Mouse (Mus musculus): Measurements from ENCODE around the gene Cntn3. TPM values are rescaled to one million over a fixed set of nuclear protein-coding genes. Genes with fewer than 3 reads are reported as not detected.

Gene Cntn3
- polyA plus RNA-seq, 1 experiment from 2014 or later = 4.6 TPM

DNA sequence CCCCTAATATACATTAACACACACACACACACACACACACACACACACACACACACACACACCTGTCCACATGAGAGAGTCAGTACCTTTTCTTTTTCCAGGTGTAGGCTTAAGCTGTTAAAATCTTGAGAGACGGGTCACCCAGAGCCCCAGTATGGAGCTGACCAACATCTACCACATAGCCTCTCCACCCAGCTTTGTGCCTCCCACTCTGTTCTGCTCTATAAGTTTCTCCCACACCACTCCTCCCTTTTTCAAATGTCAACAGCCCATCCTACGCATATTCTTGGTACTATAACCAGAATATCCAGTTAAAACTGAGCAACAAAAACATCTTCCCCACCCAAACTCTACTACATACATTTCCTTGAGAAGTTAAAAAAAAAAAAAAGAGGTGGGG lies 49.9 kb downstream of the Cntn3 start:
- no peak for ATAC-seq (ENCODE audit: insufficient number of reproducible peaks, insufficient read depth, low FRiP score, low read depth)
- Histone ChIP-seq H3K4me2 (replicated peaks; ENCODE audit: low read depth, low read length) (no peak overlapping the region), H3K4me1 (ENCODE audit: control insufficient read depth, insufficient read depth, low read length) (no peaks in the 10 kb centered on the region), H3K36me3 (ENCODE audit: control insufficient read depth, insufficient read depth, low read length) (no peaks in the 10 kb centered on the region), H3K27ac (ENCODE audit: low read length) (no peak overlapping the region), H3K9me3 (ENCODE audit: control insufficient read depth, low read depth, low read length) (no peaks in the 10 kb centered on the region), H3K27me3 (ENCODE audit: control insufficient read depth, insufficient read depth, low read length) (no peaks in the 10 kb centered on the region), H3K4me3 (ENCODE audit: low read depth, low read length) (no peak overlapping the region), H3K9ac (replicated peaks; ENCODE audit: low read depth, low read length) (no peak overlapping the region)
- 49% methylated on average over 2 of the region's 2 CpGs for WGBS

DNA sequence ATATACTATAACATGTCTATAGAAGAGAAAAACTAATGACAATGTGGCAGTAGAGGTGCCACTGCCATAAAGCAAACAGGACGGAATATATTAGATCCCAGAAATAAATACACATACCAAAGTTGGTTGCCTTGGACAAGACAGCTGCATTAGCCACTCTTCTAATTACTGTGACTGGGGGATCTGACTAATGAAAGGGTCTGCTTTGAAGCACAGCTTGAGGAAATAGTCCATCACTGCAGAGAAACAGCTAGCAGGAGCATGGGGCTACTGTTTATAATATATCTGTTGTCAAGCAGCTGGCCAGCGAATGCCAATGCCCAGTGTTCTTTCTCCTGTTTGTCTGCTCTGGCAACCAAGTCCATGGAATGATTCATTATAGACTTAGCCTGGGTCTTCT lies 51.9 kb downstream of the Cntn3 start:
- ATAC-seq (ENCODE audit: insufficient number of reproducible peaks, insufficient read depth, low FRiP score, low read depth) = no peak
- WGBS = 46% methylated on average over 2 of the region's 2 CpGs
- H3K36me3 ChIP-seq (ENCODE audit: control insufficient read depth, insufficient read depth, low read length) = no peaks in the 10 kb centered on the region
- no peak overlapping the region for H3K9ac ChIP-seq (replicated peaks; ENCODE audit: low read depth, low read length)
- H3K4me2 ChIP-seq (replicated peaks; ENCODE audit: low read depth, low read length) = no peak overlapping the region
- no peak overlapping the region for H3K27ac ChIP-seq (ENCODE audit: low read length)
- no peaks in the 10 kb centered on the region for H3K4me1 ChIP-seq (ENCODE audit: control insufficient read depth, insufficient read depth, low read length)
- no peaks in the 10 kb centered on the region for H3K9me3 ChIP-seq (ENCODE audit: control insufficient read depth, low read depth, low read length)
- H3K27me3 ChIP-seq (ENCODE audit: control insufficient read depth, insufficient read depth, low read length) = no peaks in the 10 kb centered on the region
- H3K4me3 ChIP-seq (ENCODE audit: low read depth, low read length) = no peak overlapping the region

DNA sequence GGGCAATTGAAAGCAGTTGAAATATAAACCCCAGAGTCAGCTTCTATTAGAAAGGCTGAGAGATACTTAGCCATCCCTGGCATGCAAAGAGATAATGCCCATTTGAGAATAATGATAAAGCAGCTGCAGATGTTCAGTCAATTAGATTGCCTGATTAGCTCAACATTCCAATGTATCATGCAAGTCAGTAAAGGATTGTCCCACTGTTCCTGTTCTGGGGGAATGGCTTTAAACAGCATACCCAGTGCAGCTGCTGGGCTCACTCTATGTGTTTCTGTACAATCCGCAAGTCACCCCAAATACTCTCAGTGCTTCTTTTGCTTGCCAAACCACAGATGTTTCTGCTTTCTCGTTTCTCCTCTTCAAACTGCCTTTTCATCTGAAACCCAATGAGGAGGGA lies 57.7 kb downstream of the Cntn3 start:
- no peak overlapping the region for H3K4me3 ChIP-seq (ENCODE audit: low read depth, low read length)
- H3K4me2 ChIP-seq (replicated peaks; ENCODE audit: low read depth, low read length) = no peak overlapping the region
- no peaks in the 10 kb centered on the region for H3K9me3 ChIP-seq (ENCODE audit: control insufficient read depth, low read depth, low read length)
- H3K36me3 ChIP-seq (ENCODE audit: control insufficient read depth, insufficient read depth, low read length) = no peaks in the 10 kb centered on the region
- no peak for ATAC-seq (ENCODE audit: insufficient number of reproducible peaks, insufficient read depth, low FRiP score, low read depth)
- H3K27me3 ChIP-seq (ENCODE audit: control insufficient read depth, insufficient read depth, low read length) = no peaks in the 10 kb centered on the region
- H3K4me1 ChIP-seq (ENCODE audit: control insufficient read depth, insufficient read depth, low read length) = no peaks in the 10 kb centered on the region
- no peak overlapping the region for H3K27ac ChIP-seq (ENCODE audit: low read length)
- no peak overlapping the region for H3K9ac ChIP-seq (replicated peaks; ENCODE audit: low read depth, low read length)
- WGBS = 84% methylated on average over 2 of the region's 2 CpGs

DNA sequence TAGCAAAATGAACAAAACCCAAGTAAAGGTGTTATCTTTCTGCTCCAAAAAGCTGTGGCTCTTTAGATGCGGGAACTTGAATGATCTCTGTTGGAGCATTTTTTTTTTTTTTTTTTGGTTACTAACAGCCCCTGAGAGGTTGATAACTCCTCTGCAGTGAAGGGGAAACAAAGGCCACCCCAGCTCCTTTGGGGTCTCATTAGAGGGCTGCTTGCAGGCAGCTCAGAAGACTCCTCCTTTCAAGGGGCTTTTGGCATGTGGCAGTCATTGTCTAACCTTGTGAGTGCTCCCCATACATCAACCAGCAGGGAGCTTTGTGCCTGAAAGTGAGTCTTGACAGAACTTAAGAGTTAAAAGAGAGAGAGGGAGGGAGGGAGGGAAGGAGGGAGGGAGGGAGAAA lies 60.8 kb downstream of the Cntn3 start:
- Histone ChIP-seq H3K4me2 (replicated peaks; ENCODE audit: low read depth, low read length) (no peak overlapping the region), H3K4me1 (ENCODE audit: control insufficient read depth, insufficient read depth, low read length) (no peaks in the 10 kb centered on the region), H3K9ac (replicated peaks; ENCODE audit: low read depth, low read length) (no peak overlapping the region), H3K9me3 (ENCODE audit: control insufficient read depth, low read depth, low read length) (no peaks in the 10 kb centered on the region), H3K27ac (ENCODE audit: low read length) (no peak overlapping the region), H3K27me3 (ENCODE audit: control insufficient read depth, insufficient read depth, low read length) (no peaks in the 10 kb centered on the region), H3K36me3 (ENCODE audit: control insufficient read depth, insufficient read depth, low read length) (no peaks in the 10 kb centered on the region), H3K4me3 (ENCODE audit: low read depth, low read length) (no peak overlapping the region)
- WGBS = 73% methylated on average over 1 of the region's 1 CpGs
- no peak for ATAC-seq (ENCODE audit: insufficient number of reproducible peaks, insufficient read depth, low FRiP score, low read depth)

DNA sequence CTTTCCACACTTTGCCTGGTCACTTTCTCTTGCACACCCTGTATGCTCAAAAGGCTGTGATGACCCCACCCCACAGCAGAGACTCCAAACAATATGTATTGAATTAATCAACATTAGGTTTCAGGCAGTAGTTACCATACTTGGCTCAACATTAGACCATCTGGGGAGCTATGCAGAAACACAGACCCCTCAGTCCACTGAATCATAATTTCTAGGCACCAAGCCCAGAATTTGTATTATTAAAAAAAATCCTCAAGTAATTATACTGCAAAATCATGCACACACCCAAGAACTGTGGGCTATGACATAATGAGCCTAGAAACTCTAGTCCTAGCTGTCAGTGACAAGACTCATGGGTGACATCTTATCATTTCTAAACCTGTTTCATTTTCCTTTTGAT lies 87.4 kb downstream of the Cntn3 start:
- no peaks in the 10 kb centered on the region for H3K36me3 ChIP-seq (ENCODE audit: control insufficient read depth, insufficient read depth, low read length)
- no peak overlapping the region for H3K9ac ChIP-seq (replicated peaks; ENCODE audit: low read depth, low read length)
- no peaks in the 10 kb centered on the region for H3K9me3 ChIP-seq (ENCODE audit: control insufficient read depth, low read depth, low read length)
- peak; percentile 37; the same call in 1 of the 2 replicates for ATAC-seq (ENCODE audit: insufficient number of reproducible peaks, insufficient read depth, low FRiP score, low read depth)
- no peaks in the 10 kb centered on the region for H3K4me1 ChIP-seq (ENCODE audit: control insufficient read depth, insufficient read depth, low read length)
- no peak overlapping the region for H3K27ac ChIP-seq (ENCODE audit: low read length)
- H3K4me2 ChIP-seq (replicated peaks; ENCODE audit: low read depth, low read length) = no peak overlapping the region
- H3K4me3 ChIP-seq (ENCODE audit: low read depth, low read length) = no peak overlapping the region
- no peaks in the 10 kb centered on the region for H3K27me3 ChIP-seq (ENCODE audit: control insufficient read depth, insufficient read depth, low read length)

DNA sequence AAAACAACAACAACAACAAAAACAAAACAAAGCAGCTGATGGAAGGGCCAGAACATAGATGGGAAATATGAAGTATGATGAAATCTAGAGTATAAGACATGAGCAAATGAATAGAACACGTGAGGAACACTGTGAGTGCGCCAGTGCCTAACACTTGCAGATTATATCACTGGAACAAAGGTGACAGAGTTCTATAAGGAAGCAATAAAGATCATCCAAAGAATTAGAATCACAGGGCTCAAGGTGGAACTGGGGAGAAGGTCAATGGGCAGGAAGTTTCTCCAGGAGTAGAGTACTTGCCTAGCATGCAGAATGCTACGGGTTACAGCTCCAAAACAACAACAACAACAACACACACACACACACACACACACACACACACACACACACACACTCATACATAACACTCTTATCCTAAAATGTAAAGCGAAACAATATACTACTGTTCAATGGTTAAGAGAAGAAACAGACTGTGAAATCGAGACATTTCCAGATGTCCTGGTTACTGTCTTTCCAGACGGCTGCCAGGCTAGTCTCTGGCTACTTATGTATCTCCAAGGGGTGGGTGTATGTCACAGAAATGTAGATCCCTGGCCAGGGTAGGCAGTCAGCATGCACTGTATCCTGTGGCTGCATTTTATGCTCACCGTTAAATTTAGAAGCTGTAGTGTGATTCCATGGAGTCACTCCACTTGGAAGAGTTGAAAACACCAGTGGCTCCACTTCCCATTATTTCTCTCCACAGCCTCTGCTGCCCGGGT lies 94.4 kb downstream of the Cntn3 start:
- no peaks in the 10 kb centered on the region for H3K36me3 ChIP-seq (ENCODE audit: control insufficient read depth, insufficient read depth, low read length)
- H3K9ac ChIP-seq (replicated peaks; ENCODE audit: low read depth, low read length) = no peak overlapping the region
- H3K9me3 ChIP-seq (ENCODE audit: control insufficient read depth, low read depth, low read length) = no peaks in the 10 kb centered on the region
- no peak overlapping the region for H3K4me2 ChIP-seq (replicated peaks; ENCODE audit: low read depth, low read length)
- H3K4me3 ChIP-seq (ENCODE audit: low read depth, low read length) = no peak overlapping the region
- no peak for ATAC-seq (ENCODE audit: insufficient number of reproducible peaks, insufficient read depth, low FRiP score, low read depth)
- 66% methylated on average over 8 of the region's 8 CpGs for WGBS
- no peaks in the 10 kb centered on the region for H3K4me1 ChIP-seq (ENCODE audit: control insufficient read depth, insufficient read depth, low read length)
- H3K27me3 ChIP-seq (ENCODE audit: control insufficient read depth, insufficient read depth, low read length) = no peaks in the 10 kb centered on the region
- H3K27ac ChIP-seq (ENCODE audit: low read length) = no peak overlapping the region

DNA sequence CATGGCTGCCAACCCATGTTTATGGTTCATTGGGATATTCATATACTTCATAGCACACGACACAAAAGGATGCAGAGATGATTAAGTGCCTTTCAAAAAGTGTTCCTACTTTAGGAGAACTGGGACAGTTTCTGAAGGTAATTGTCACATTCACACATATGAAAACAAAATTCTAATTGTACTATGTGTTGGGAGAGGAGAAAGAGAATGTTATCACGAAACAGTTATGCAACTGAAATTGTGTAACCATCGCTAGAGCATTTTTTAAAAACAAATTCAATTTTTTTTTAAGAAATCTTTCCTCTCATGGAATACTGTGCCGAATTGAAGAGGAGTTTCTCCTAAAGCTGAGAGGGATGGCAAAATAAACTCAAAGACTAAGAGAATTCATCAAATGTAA lies 134.5 kb downstream of the Cntn3 start:
- Histone ChIP-seq H3K4me2 (replicated peaks; ENCODE audit: low read depth, low read length) (no peak overlapping the region), H3K36me3 (ENCODE audit: control insufficient read depth, insufficient read depth, low read length) (no peaks in the 10 kb centered on the region), H3K4me3 (ENCODE audit: low read depth, low read length) (no peak overlapping the region), H3K9ac (replicated peaks; ENCODE audit: low read depth, low read length) (no peak overlapping the region), H3K9me3 (ENCODE audit: control insufficient read depth, low read depth, low read length) (no peaks in the 10 kb centered on the region), H3K27me3 (ENCODE audit: control insufficient read depth, insufficient read depth, low read length) (no peaks in the 10 kb centered on the region), H3K4me1 (ENCODE audit: control insufficient read depth, insufficient read depth, low read length) (no peaks in the 10 kb centered on the region), H3K27ac (ENCODE audit: low read length) (no peak overlapping the region)
- ATAC-seq (ENCODE audit: insufficient number of reproducible peaks, insufficient read depth, low FRiP score, low read depth) = no peak
- WGBS = 83% methylated on average over 4 of the region's 4 CpGs

DNA sequence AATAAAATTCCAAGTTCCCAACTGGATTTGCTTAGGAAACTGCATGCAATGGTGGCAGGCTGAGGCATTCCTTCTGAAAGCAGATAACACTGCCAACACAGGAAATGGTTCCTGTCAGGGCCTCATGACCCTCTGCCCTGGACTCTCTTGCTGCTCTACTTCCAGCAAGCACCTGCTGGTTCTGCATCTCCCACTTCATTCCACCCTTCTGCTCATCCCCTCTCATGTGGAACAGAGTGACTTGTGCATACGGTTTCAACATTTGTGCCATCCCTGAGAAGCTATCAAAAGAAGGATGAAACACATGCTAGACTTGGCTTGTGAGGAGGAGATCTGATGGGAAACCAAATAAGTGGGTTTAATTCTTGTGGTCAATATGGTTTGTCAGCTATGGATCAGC lies 145.4 kb downstream of the Cntn3 start:
- H3K27ac ChIP-seq (ENCODE audit: low read length) = no peak overlapping the region
- no peaks in the 10 kb centered on the region for H3K4me1 ChIP-seq (ENCODE audit: control insufficient read depth, insufficient read depth, low read length)
- no peak overlapping the region for H3K4me2 ChIP-seq (replicated peaks; ENCODE audit: low read depth, low read length)
- no peak for ATAC-seq (ENCODE audit: insufficient number of reproducible peaks, insufficient read depth, low FRiP score, low read depth)
- WGBS = 62% methylated on average over 1 of the region's 1 CpGs
- no peaks in the 10 kb centered on the region for H3K27me3 ChIP-seq (ENCODE audit: control insufficient read depth, insufficient read depth, low read length)
- no peak overlapping the region for H3K9ac ChIP-seq (replicated peaks; ENCODE audit: low read depth, low read length)
- no peak overlapping the region for H3K4me3 ChIP-seq (ENCODE audit: low read depth, low read length)
- no peaks in the 10 kb centered on the region for H3K36me3 ChIP-seq (ENCODE audit: control insufficient read depth, insufficient read depth, low read length)
- H3K9me3 ChIP-seq (ENCODE audit: control insufficient read depth, low read depth, low read length) = no peaks in the 10 kb centered on the region

DNA sequence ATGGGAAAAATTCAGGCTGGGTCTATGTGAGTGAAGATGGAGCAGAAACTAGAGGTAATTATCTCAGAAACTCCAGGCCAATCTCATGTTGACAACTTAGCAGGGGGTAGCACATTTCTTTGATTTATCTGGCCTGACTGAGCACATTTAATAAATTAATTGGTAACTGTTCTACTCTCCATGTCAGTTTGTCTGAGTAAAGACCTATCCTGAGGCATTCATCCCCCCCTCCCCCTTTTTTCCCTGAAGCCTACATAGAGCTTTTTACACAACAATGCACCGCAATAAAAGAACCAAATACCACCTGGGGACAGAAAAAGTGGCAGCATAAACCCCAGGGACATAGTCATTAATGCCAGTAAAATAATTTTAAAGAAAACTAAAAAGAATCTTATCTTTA lies 151.1 kb downstream of the Cntn3 start:
- Histone ChIP-seq H3K27me3 (ENCODE audit: control insufficient read depth, insufficient read depth, low read length) (no peaks in the 10 kb centered on the region), H3K9ac (replicated peaks; ENCODE audit: low read depth, low read length) (no peak overlapping the region), H3K4me3 (ENCODE audit: low read depth, low read length) (no peak overlapping the region), H3K4me1 (ENCODE audit: control insufficient read depth, insufficient read depth, low read length) (no peaks in the 10 kb centered on the region), H3K36me3 (ENCODE audit: control insufficient read depth, insufficient read depth, low read length) (no peaks in the 10 kb centered on the region), H3K9me3 (ENCODE audit: control insufficient read depth, low read depth, low read length) (no peaks in the 10 kb centered on the region), H3K27ac (ENCODE audit: low read length) (no peak overlapping the region), H3K4me2 (replicated peaks; ENCODE audit: low read depth, low read length) (no peak overlapping the region)
- no peak for ATAC-seq (ENCODE audit: insufficient number of reproducible peaks, insufficient read depth, low FRiP score, low read depth)
- 81% methylated on average over 1 of the region's 1 CpGs for WGBS

Data from stomach, embryonic 14.5 days (tissue).